Mouse (Mus musculus) embryo, embryonic 9.5 days (tissue): Measurements from ENCODE around the gene Nck1.

Experiments
- DNase-seq: peaks from one replicate; pipeline ENCODE4 v3.0.0-alpha.2; 2017; ENCODE audit errors: extremely low spot score

Nck1 gene

DNA sequence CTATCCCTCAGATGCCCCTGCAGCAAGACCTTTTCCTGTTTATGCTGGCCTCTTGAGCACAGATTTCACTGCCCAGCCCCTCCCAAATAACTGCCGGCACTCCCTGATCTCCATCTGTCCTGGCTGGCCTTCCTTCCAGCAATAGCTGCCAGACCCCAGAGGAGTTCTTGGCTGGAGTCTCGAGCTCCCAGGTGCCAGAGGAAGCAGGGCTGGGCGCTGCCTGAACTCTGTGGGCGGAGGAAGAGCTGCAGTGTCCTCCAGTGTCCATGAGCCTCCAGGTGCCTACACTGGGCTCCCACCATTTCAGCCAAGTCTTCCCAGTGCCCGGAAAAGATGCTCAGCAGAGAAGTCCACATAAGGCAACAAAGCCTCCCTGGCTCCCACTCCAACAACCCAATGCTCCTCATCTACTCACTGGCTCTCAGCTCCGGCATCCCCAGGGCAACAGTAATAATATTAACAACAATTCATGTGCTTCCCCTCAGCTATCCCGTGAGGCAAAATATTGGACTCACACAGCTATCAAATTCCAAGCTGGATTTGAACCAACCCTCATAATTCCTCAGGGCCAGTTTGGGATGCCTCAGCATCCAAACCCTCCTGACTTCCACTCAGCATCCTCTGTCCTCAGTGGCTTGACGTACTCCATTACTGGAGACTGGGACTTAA lies 74.9 kb downstream of the Nck1 start:
- no peak for DNase-seq

DNA sequence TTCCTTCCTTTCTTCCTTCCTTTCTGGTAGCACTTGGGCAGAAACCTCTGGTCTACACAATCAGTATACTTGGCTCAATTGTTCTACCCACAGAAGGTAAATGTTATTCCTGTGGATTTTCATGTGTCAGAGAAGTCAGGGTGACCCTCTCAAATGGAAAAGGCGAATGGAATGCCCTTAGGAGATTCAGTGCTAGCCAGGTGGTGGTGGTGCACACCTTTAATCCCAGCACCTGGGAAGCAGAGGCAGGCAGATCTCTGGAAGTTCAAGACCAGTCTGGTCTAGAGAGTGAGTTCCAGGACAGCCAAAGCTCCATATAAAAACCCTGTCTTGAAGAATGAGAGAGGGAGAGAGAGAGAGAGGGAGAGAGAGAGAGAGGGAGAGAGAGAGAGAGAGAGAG lies 75.7 kb downstream of the Nck1 start:
- no peak for DNase-seq

DNA sequence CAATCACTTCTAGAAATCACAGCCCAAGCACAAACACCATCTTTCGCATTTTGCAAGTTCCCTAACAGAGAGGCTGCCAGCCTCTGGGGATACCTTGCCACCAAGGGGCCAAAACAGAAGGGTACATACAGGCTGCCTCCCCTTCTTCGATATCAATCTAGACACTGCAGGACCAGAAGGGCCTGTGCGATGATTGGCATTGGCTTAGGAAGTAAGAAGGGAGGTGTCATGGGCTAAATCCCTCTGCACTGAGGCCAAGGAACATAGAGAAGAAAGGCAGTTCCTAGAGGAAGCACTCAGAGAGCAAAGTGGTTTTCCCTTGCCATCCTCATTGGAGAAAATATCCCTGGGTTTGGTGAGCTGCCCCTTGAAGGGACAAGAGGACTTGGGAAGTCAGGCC lies 76.3 kb downstream of the Nck1 start:
- no peak for DNase-seq

DNA sequence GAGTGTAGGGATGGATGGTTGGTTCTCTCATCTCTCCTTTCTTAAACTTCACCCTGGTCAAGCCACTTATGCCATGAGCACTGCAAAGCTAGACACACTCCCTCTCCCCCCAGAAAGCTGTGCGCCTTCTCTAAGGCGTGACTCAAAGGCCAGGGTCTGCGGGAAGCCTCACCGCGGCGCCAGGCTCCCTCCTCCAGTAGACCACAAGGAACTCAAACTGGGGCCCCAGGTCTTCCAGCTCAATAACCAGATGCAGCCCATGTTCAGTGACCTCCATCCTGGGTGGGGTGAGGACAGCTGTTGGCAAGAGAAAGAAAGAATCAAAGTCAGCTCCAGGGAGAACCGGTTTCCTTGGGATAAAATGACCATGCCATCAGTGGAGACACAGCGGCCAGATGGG lies 77.8 kb downstream of the Nck1 start:
- no peak for DNase-seq

DNA sequence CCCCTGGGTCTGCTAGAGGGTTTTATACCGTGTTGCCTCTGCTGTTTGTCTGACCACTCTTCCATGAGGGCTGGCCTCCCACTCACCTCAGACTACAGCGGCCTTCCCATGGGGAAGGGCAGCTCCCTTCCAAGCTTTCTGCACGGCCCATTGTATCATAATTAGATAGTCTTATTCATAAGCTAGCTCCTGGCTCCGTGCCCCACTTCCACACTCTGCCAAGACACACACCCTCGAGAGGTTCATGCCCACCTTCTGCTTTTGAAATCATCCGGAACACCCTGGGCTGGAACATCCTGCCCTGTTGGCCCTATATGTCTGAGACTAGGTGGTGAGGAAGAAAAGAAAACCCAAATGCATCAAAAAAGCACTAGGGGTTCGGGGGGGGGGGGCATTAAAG lies 78.3 kb downstream of the Nck1 start:
- DNase-seq: no peak

DNA sequence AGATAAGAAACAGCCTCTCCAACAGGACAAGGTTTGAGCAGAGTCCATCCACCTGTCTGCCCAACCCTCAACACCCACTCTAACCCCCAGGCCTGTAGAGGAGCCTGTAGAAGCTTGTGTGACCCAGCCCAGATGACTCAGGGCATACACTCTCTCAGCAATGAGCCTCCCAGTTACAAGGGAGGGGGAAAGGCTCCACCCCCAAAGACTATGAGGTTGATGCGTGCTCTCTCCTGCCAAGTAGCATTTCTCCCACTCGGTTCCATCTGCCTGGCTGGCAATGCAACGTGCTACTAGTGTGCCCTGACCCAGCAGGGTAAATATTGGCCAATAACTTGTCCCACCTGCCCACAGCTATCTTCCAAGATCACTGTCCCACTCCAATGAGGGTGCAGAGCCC lies 79.2 kb downstream of the Nck1 start:
- DNase-seq: no peak

DNA sequence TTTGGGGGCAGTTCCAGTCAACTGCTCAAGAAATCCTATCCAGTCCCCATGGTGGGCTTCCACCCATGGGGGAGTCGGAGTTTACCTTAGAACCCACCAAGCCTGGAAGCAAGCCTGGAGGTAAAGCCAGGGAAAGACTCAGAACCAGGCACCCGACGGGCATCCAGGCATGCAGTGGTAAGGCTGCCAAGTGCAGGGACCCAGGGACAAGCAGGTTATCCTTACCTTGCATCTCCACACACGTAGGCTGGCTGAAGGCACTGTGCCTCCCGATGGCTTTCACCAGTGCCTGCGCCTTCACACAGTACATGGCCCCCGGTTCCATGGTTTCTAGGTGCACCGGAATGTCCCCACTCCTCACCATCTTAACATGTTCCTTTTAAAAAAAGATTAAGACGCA lies 79.9 kb downstream of the Nck1 start:
- no peak for DNase-seq

DNA sequence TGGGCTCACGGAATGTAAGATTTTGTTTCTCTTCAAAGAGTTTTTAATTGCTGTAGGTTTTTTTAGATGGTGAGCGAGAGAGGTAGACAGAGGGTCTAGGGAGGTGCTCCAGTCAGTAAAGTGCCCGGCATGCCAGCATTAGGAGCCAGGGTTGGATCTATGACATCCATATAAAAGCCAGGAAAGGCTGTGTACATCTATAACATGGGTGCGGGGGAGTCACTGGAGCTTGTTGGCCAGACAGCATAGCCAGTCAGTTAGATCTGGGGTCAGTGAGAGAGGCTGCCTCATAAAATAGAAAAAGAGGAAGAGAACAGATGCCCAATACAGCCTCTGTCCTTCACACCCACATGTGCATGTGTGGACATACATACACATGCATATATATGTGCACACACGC lies 80.6 kb downstream of the Nck1 start:
- DNase-seq: no peak

DNA sequence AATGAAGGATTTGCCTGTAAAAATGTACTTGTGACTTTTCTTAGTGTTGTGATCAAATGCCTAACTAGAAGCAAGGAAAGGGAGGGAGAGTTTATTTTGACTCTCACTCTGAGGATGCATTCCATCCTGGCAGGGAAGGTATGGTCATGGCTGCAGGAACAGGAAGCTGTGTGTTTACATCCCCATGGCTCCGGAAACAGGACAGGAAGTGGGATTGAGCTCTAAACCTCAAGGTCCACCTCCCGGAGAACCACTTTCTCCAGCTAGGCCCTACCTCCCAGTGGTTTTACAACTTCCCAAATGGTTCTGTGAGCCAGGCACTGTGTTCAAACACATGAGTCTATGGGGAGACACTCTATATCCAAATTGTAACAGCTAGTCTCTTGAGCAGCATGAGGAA lies 82.2 kb downstream of the Nck1 start:
- no peak for DNase-seq

DNA sequence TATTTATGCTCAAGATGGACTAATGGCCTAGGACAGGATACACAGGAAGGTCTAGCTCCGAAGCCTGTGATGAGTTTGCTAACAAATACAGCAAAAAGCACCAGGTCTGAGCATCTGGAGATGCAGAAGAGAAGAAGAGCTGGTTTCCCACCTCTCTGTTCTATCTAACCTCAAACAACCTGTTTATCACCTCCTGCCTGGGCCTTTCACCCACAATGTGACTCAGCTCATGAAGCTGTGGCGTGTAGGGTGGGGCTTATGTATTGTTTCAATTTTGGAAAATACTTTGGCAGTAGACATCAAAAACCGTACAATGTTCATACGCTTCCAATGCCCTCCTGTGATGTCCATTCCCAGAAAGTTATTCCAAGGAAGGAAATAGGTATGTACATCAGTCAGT lies 83.8 kb downstream of the Nck1 start:
- no peak for DNase-seq

DNA sequence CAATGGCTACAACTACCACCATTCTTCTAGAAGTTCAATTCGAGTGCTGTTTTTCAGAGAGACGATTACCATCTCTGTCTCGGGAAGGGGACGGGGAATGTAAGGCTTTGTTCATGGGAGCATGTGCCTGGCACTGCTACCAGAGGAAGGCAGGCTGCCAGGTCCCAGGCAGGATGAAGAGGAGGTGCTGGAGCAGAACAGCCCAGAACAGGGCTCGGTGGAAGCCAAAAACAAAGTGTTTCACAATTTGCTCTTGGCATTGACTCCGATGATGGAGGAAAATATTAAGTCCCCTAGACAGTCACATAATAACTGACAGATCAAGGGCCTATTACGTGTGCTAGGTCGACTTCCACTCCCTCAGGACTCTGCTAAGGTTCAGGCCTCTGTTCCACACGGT lies 84.3 kb downstream of the Nck1 start:
- DNase-seq: no peak

DNA sequence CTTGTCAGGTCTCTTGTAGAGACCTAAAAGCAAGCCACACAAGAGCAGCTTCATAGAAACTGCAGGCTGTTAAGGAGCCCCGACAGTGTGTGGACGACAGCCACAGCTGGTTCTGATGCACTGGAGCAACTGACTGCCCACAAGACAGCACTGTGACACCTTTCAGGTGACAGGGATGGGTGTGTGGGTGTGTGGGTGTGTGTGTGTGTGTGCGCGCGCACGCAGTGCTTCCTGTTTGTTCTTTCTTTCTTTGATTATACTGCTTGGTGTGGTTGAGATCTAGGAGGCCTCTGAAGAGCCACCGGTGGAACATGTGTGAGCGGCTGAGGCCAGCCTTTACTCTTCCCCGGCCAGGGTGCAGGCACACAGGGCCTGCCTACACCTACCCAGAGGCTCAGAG lies 85.7 kb downstream of the Nck1 start:
- DNase-seq: no peak

DNA sequence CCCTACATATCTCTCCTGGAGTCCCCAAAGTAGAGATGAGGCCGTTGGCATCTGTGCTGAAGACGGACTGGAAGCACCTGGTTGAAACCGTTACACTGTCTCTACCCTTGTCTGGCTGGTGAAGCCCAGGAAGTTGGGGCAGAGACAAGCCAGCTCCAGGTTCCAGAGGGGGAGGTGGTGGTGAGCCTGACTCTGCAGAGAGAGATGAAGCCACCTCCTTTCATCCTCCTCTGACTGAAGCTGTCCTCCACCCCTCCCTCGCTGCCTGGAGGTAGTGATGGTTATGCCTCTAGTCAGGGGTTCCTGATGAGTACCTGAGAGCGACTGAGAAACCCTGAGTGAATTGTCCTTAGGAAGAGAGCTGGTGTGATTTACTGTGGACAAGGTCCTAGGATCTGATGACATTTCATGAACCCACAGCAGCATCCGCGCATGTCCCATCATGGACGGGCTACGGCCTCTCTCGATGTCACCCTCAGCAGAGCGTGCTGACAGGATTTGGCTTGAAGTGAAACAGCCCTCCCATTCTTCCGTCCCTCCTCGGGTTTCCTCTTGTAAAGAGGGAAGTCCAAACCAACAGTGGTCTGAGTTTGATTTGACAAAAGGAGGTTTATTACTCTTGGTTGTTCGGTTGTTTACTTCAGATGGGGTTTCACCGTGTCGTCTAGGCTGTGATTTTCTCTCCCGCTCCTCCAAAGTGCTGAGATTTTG lies 87.8 kb downstream of the Nck1 start:
- DNase-seq: no peak

DNA sequence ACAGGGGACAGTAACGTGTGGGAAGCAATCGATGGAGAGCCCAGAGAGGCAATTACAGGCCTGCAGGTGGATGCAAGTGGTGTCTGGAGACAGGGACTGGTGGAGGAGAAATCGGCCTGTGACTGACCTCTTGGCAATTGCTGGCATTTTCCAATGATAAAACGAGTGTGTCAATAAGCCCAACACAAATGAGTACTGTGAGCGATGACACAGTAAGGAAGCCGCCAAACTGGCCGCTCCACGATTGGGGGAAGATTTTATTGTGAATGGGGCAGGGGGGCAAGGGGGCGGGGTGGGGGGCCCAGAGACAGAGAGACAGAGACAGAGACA lies 91.3 kb downstream of the Nck1 start:
- DNase-seq: no peak

DNA sequence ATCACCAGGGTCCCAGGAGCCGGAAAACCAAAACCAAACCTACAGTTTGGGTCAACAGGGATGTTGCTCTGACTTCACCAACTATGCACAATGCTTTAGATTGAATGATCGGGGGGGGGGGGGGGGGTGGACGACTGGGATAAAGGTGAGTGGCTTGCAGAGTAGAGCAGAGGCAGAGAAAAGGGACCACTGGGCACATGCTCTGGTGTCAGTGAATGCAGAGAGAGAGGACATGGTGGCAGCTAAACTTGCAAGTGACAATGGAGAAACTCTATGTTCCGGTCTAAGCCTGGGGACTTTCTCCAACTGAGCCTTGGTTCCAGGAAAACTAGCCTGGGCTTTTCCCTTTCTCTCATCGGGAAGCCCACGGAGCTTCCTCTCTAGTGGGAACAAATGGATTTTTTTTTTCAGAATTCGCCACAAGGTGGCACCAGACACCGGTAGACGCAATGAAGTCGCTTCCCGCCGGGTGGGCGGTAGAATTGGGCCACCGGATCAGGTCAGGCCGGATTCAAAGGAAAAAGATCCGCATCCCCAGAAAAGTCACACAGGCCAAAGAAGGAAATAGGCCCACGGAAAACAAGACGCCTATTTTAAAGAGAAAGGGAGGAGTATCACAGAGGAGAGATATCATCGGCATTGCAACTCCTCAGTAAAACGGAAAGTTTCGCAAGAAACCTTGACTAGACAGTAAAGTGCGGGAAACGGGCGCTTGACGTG lies 91.8 kb downstream of the Nck1 start:
- peak; percentile 84 for DNase-seq

DNA sequence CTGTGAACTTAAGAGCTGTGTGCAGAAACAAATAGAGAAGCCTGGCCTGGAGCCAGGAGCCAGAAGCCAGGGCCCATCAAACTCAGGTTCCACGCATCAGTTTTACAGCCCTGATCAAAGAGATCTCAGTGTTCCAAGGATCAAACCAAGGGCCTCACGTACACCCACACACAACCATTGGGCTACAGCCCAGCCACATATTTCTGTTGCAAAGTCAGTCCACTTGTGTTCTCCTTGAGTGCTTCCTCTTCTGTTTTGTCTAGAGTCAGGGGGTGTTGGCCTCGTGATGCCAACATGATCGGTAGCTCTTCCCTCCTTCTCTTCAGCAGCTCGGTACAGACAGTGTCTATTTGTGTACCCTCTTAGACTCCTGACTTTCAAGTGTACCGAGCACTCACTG lies 93.5 kb downstream of the Nck1 start:
- no peak for DNase-seq

DNA sequence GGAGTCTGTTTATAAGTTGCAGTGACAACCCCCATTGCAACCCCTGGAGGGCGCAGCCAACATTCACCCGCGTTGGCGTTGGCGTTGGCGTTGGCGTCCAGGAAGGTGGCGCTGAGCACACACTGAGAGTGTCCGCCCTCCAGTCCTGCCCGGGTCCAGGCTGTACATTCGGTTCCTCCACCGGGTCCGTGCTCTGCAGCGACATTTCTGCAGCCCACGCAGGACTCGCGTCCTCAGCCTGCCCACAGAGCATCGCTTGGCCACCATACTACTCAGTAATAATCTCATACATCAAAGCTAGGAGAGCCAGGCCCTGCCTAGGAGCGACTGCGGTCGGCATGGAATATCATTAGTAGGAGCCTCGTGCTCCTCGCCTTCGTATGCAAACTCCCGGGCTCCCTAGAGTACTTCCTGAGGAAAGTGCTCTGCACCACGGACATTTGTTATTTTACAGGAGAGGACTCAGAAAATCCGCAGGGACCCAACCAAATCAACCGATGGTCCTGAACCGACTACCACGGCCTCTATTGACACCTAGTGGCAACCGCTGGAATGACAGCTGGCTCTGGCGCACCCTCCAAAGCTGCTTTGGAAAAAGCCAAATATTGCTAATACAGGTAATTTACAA lies 99.8 kb downstream of the Nck1 start:
- peak; percentile 84 for DNase-seq
